Mouse (Mus musculus): ENCODE measurements around the gene Gm13694. TPM values are rescaled to one million over a fixed set of nuclear protein-coding genes. Genes with fewer than 3 reads are reported as not detected.
A peak's percentile ranks its signal among the peaks of the same experiment; 100 is the strongest.
"Not testable (repeated sequence)": the region's sequence is repeated elsewhere in the genome, so short reads cannot be mapped to it uniquely, and the experiment has no call there.

Gm13694 gene
- total RNA-seq (2021), result 1 to 10 TPM; 1.6 to 1.7 TPM

GRCm38 (mm10) chr2:83978633-83979032, at the start of gene Gm13694:
Gene Gm13694, plus strand, starts transcription at chr2:83978933.
- DNase-seq (ENCODE audit: extremely low spot score in 1 of 2, low spot score in 1 of 2), result not testable (repeated sequence)

GRCm38 (mm10) chr2:83929478-83930088, 49.1 kb upstream of the Gm13694 start:
- no peak for DNase-seq (ENCODE audit: extremely low spot score in 1 of 2, low spot score in 1 of 2)

- DNase-seq (ENCODE audit: extremely low spot score in 1 of 2, low spot score in 1 of 2), result peak; percentile 79 to 83
Measured at GRCm38 (mm10) chr2:83940931-83941361, 37.8 kb upstream of the Gm13694 start, which contains the start of gene Zswim2. Gene Zswim2, minus strand, starts transcription at chr2:83941228.

- no peak for DNase-seq (ENCODE audit: extremely low spot score in 1 of 2, low spot score in 1 of 2)
Measured at GRCm38 (mm10) chr2:83941378-83941777, 37.4 kb upstream of the Gm13694 start.

GRCm38 (mm10) chr2:83941792-83942191, 36.9 kb upstream of the Gm13694 start:
- no peak for DNase-seq (ENCODE audit: extremely low spot score in 1 of 2, low spot score in 1 of 2)

- DNase-seq (ENCODE audit: extremely low spot score in 1 of 2, low spot score in 1 of 2), result not testable (repeated sequence)
Measured at GRCm38 (mm10) chr2:83955393-83955792, 23.3 kb upstream of the Gm13694 start, which contains the start of gene Gm13698. Gene Gm13698, plus strand, starts transcription at chr2:83955693.

GRCm38 (mm10) chr2:83961203-83961602, 17.5 kb upstream of the Gm13694 start, which contains the start of gene Gm13693:
Gene Gm13693, plus strand, starts transcription at chr2:83961503.
- not testable (repeated sequence) for DNase-seq (ENCODE audit: extremely low spot score in 1 of 2, low spot score in 1 of 2)

GRCm38 (mm10) chr2:83967013-83967412, 11.7 kb upstream of the Gm13694 start, which contains the start of gene Gm13695:
Gene Gm13695, plus strand, starts transcription at chr2:83967313.
- not testable (repeated sequence) for DNase-seq (ENCODE audit: extremely low spot score in 1 of 2, low spot score in 1 of 2)

GRCm38 (mm10) chr2:83972823-83973222, 5.9 kb upstream of the Gm13694 start, which contains the start of gene Gm13696:
Gene Gm13696, plus strand, starts transcription at chr2:83973123.
- DNase-seq (ENCODE audit: extremely low spot score in 1 of 2, low spot score in 1 of 2), result not testable (repeated sequence)

- not testable (repeated sequence) for DNase-seq (ENCODE audit: extremely low spot score in 1 of 2, low spot score in 1 of 2)
Measured at GRCm38 (mm10) chr2:83984443-83984842, 5.7 kb downstream of the Gm13694 start, which contains the start of gene Gm13697. Gene Gm13697, plus strand, starts transcription at chr2:83984743.

- not testable (repeated sequence) for DNase-seq (ENCODE audit: extremely low spot score in 1 of 2, low spot score in 1 of 2)
Measured at GRCm38 (mm10) chr2:83990253-83990652, 11.5 kb downstream of the Gm13694 start, which contains the start of gene Gm13691. Gene Gm13691, plus strand, starts transcription at chr2:83990553.

- not testable (repeated sequence) for DNase-seq (ENCODE audit: extremely low spot score in 1 of 2, low spot score in 1 of 2)
Measured at GRCm38 (mm10) chr2:83993639-83994255, 15.0 kb downstream of the Gm13694 start.

GRCm38 (mm10) chr2:83994526-83994925, 15.8 kb downstream of the Gm13694 start:
- DNase-seq (ENCODE audit: extremely low spot score in 1 of 2, low spot score in 1 of 2), result not testable (repeated sequence)

- peak; percentile 15 to 18 for DNase-seq (ENCODE audit: extremely low spot score in 1 of 2, low spot score in 1 of 2)
Measured at GRCm38 (mm10) chr2:84008913-84009312, 30.2 kb downstream of the Gm13694 start.

- no peak for DNase-seq (ENCODE audit: extremely low spot score in 1 of 2, low spot score in 1 of 2)
Measured at GRCm38 (mm10) chr2:84009818-84010217, 31.1 kb downstream of the Gm13694 start.

GRCm38 (mm10) chr2:84014572-84014971, 35.8 kb downstream of the Gm13694 start:
- DNase-seq (ENCODE audit: extremely low spot score in 1 of 2, low spot score in 1 of 2), result no peak

GRCm38 (mm10) chr2:84016291-84016690, 37.6 kb downstream of the Gm13694 start:
- not testable (repeated sequence) for DNase-seq (ENCODE audit: extremely low spot score in 1 of 2, low spot score in 1 of 2)

GRCm38 (mm10) chr2:84018330-84018729, 39.6 kb downstream of the Gm13694 start:
- no peak for DNase-seq (ENCODE audit: extremely low spot score in 1 of 2, low spot score in 1 of 2)

GRCm38 (mm10) chr2:84019519-84020305, 41.0 kb downstream of the Gm13694 start:
- no peak for DNase-seq (ENCODE audit: extremely low spot score in 1 of 2, low spot score in 1 of 2)

- DNase-seq (ENCODE audit: extremely low spot score in 1 of 2, low spot score in 1 of 2), result no peak
Measured at GRCm38 (mm10) chr2:84021930-84022329, 43.2 kb downstream of the Gm13694 start.
